Mouse (Mus musculus) urinary bladder, postnatal 14 days (tissue): ENCODE measurements around the gene Golga2.

Experiments
- DNase-seq: peaks from one replicate; pipeline ENCODE4 v3.0.0; 2021; ENCODE audit warnings: low spot score

Gene Golga2

DNA sequence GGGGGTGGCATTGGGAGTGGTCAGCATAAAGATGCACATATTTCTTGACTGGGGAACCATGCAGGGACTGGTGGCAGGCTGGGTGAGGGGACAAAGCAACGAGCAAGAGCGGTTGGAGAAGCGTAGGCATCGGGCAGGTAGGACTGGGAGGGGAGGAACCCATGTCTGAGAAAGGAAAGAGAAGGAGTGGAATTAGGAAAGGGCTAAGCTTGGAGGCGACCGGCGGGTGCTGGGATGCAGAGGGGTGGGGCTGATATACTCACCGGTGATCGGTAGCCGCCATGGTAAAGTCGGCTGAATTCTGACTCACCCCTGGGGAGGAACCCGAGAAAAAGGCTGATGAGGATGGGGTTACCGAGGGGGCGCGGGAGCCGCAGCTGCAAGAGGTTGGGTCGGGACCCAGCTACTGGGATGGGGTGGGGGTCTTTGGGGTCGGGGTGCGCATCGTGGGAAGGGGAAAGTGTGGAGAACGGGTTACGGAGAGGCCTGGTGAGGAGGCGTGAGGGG is at the start of gene Golga2:
Golga2 (plus strand) TSS at position 51 of the 507 bp plus-strand sequence.
- no peak for DNase-seq

DNA sequence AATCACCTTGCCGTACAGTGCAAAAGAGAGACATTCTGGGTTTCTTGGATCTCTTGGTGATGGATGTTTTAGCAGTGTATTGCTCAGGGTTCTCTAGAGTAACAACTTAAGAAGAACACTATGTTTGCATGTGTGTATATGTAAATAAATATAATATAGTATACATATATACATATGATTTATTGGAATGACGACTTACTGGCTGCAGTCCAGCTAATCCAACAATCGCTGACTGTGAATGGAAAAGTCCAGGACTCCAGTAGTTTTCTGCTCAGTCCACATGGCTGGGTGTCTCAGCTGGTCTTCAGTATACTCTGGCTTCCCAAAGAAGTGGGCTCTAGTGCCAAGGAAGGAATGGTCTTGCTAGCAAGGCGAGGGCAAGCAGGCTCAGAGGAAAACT is 49.6 kb upstream of the Golga2 start:
- DNase-seq: no peak

DNA sequence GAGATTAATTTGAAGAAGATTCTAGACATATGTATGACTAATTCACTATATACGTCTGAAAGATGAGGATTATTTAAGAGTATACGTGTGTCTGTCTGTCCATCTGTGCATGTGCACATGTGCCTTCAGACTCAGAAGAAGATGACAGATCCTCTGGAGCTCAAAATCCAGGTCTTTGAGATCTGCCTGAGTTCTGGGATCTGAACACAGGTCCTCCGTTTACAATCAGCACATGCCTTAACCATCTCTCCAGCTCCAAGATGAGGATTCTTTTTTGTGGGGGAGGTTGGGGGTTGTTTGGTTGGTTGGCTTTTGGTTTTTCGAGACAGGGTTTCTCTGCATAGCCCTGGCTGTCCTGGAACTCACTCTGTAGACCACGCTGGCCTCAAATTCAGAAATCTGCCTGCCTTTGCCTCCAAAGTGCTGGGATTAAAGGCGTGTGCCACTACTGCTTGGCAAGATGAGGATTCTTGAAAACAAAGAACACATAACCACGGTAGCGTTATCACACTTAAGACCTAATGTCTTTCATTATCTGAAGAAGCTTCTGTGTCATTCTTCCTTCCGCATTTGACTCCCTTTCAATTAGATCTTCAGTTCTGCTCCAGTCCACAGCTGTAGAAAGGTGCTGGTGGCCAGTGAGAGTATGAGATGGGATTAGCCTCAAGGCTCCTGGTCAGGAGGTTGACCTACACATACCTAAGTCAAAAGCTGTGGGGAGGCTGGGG is 48.3 kb upstream of the Golga2 start:
- no peak for DNase-seq

- no peak for DNase-seq
Measured at GRCm38 (mm10) chr2:32240591-32240990, 46.6 kb upstream of the Golga2 start.

- no peak for DNase-seq
Measured at GRCm38 (mm10) chr2:32242986-32243385, 44.2 kb upstream of the Golga2 start.

- DNase-seq: no peak
Measured at GRCm38 (mm10) chr2:32246741-32247140, 40.4 kb upstream of the Golga2 start.

- DNase-seq: no peak
Measured at GRCm38 (mm10) chr2:32248377-32249361, 38.5 kb upstream of the Golga2 start.

DNA sequence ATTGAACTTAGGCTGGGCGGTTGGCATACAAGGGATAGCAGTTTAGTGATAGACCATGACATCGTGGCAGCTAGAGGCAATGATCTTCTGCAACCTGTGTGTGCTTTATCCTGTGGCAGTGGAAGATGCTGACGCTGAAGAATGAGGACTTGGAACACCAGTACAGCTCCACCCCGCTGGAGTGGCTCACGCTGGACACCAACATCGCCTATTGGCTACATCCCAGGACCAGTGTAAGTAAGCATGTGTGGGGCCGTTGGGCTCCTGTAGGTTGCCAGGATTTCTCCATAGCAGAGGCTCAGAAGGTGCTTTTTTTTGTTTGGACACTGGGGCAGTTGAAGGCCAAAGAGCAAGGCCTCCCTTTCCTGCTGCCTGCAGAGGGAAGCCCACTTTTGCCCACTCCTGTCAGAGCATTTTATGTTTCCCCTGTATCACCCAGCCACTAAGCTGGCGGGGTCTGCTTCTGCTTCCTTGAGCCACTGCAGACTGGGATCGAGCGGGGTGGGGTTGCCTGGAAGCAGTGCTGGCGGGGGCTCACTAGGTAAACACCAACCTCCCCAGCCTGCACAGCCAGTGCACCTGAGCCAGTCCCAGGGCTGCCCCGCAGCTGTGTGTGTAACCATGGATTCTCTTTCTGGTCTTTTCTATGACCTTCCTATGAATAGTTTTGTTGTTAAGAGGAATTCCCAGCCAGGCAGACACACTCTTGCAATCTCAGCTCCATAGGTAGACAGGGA is 35.2 kb upstream of the Golga2 start:
- DNase-seq: no peak

DNA sequence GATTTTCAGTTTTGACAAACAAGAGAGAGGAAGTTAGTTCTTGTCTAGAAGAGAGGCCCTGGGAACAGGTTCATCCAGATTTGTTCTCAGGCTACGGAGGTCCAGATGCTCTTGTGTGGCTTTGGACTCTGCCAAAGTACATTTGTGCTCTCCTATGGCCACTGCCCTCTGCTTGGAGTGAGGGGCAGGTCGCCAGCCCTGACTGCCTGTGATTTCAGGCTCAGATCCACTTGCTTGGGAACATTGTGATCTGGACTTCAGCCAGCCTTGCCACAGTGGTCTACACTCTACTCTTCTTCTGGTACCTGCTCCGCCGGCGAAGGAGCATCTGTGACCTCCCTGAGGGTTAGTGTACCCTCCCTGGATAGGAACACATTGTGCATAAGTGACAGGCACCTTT is 34.5 kb upstream of the Golga2 start:
- DNase-seq: no peak

- DNase-seq: no peak
Measured at GRCm38 (mm10) chr2:32253352-32253751, 33.8 kb upstream of the Golga2 start.

- no peak for DNase-seq
Measured at GRCm38 (mm10) chr2:32254563-32254962, 32.6 kb upstream of the Golga2 start.

DNA sequence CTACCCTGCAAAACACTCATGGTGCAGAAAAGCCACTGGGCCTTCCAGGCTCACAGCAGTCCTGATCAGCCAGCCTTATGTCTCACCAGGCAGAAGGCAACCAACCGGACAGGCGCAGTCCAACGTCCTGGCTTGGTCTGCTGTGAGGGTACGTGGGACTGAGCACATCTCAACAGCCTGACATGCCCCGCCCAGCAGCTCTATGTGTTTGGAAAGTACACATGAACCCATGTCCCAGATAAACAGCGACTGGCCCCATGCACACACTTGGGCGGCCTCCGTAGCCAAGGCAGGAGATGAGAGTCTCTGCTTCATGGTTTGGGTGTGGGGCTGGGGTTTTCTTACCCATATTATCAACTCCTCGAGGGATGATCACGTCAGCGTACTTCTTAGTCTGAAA is 30.9 kb upstream of the Golga2 start:
- no peak for DNase-seq

- DNase-seq: no peak
Measured at GRCm38 (mm10) chr2:32258887-32259533, 28.2 kb upstream of the Golga2 start.

- peak; percentile 89 for DNase-seq
Measured at GRCm38 (mm10) chr2:32259657-32260417, 27.3 kb upstream of the Golga2 start, which contains the start of gene Uck1. Uck1 (minus strand) TSS chr2:32260159.

GRCm38 (mm10) chr2:32260635-32261034 is 26.5 kb upstream of the Golga2 start:
- no peak for DNase-seq

- no peak for DNase-seq
Measured at GRCm38 (mm10) chr2:32275823-32276222, 11.4 kb upstream of the Golga2 start.

DNA sequence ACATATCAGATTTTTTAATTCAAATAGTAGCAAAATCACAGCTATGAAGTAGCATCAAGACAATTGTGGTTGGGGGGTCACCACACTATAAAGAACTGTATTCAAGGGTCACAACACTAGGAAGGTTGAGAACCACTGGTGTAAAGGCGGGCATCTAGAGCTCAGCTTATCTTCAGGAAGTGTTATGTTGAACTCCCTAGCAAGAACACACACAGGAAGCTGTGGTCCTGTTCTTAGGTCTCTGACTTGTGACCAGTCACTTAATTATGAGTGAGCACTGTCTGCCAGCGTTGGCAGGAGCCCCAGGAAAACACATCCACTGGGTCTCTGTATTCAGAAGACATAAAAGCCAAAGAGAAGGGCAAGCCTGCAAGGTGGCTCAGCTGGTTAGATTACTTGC is 4.9 kb upstream of the Golga2 start:
- no peak for DNase-seq

DNA sequence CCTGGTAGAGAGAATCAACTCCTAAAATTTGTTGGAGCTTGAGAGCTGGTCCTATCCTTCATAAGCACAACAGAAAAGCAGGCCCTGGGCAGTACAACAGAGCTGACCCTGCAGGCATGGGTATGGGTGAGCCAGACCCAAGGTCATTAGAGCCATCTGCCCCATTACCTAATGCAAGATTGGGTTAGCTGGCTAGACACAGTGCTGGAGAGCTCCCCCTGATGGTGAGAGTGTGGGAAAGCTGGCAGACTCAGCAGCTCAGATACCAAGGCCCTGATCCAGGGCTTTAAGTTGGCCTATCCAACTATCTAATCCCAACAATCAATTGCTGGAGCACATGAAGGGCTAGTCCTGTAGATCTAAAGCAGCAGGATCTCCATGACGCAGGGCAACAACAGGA is 4.5 kb upstream of the Golga2 start:
- DNase-seq: peak; percentile 53

DNA sequence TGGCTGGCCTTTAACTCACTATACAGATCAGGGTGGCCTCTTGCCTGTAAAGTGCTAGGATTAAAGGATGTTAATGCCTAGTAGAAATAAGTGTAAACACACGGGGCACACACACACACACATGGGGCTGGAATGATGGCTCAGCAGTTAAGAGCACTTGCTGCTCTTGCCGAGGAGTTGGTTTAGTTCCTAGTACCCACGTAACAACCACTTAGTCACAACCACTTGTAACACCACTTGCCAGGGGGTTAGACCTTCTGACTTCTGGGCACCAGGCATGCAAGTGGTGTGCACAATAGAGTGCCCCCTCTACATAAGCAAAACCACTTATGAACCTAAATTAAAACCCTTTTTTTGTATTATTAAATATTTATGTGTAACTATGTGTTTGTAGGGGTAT is 3.2 kb upstream of the Golga2 start:
- DNase-seq: no peak

DNA sequence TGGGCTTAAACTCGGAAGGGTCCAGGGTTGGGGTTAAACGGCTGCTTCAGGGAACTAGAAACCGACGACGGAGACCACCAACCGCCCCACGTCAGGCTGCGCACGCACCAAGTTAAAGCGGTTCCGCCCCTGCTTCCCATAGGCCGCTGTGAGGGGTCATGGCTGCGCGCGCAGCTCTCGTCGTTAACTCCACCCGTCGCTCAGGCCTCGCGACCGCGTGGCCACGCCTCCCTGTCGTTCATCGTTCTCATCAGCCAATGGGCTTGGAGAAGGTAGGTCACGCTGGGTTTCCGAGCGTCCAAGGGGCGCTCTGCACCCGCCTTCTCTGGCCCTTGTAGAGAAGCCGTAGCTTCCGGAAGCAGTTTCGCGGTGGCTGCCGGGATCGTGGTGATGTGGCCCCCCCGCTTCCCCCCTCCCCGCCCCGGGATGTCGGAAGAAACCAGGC is 761 bp downstream of the Golga2 start, which contains the start of gene Swi5:
Swi5 (minus strand) TSS at position 153 of the 445 bp plus-strand sequence.
- DNase-seq: peak; percentile 99
